Comparison of ENCODE assay signal across 30 mouse cellular contexts in genomic region chr9:78371441-78371840, GRCm38 (mm10). TPM values are rescaled to one million over a fixed set of nuclear protein-coding genes. Genes with fewer than 3 reads are reported as not detected.
A peak's percentile ranks its signal among the peaks of the same experiment; 100 is the strongest.
DNase-seq lines count a peak whose midpoint lies in the region; ATAC-seq and TF ChIP-seq lines count a peak whose summit lies in the region.
"Had no signal": no experiment of that assay in that cellular context is flagged by ENCODE, and none has a peak within 500 bp of the region (broad histone marks: within the 10 kb centered on the region; RNA-seq: fewer than 3 reads in every experiment).

No protein-coding gene starts in this region.

- no peaks in the 10 kb centered on the region for H3K27me3 ChIP-seq in E14TG2a.4 (ENCODE audit: insufficient read depth, low read length)
- no peaks in the 10 kb centered on the region for H3K27me3 ChIP-seq in midbrain, postnatal 0 days (ENCODE audit: insufficient read depth, low read length)
- H3K27me3 ChIP-seq: embryonic facial prominence, embryonic 12.5 days; Patski had no signal

- no peak overlapping the region for H3K4me2 ChIP-seq in midbrain, postnatal 0 days (ENCODE audit: low read depth, low read length, poor library complexity, severe bottlenecking)
- H3K4me2 ChIP-seq: embryonic facial prominence, embryonic 12.5 days had no signal

- DNase-seq in ES-CJ7 (ENCODE audit: low read depth, low spot score): peak; percentile 89
- peak; percentile 86 for DNase-seq in R1 (ENCODE audit: low read depth, low spot score)
- DNase-seq in midbrain, postnatal 0 days (ENCODE audit: low spot score): no peak
- no peak for DNase-seq in embryo, embryonic 9.5 days (ENCODE audit: extremely low spot score)
- DNase-seq: adrenal gland, adult 2 months; adrenal gland, postnatal 10 days; adrenal gland, postnatal 25 days; B cell, adult 2 months; cerebellum, adult 11 months; cerebellum, adult 18-20 months; cerebellum, adult 8-10 months; cerebellum, adult 9-11 months; cerebellum, postnatal 14 days; cerebellum, postnatal 36 days; embryo, embryonic 11 days had no signal

- H3K9me3 ChIP-seq in E14TG2a.4 (ENCODE audit: low read length): no peaks in the 10 kb centered on the region
- H3K9me3 ChIP-seq in midbrain, postnatal 0 days (ENCODE audit: low read length): no peaks in the 10 kb centered on the region
- H3K9me3 ChIP-seq: embryonic facial prominence, embryonic 10.5 days; embryonic facial prominence, embryonic 12.5 days; G1E had no signal

- TF ChIP-seq CTCF in E14TG2a.4 (conservative IDR thresholded peaks at IDR 0.05; ENCODE audit: low read length): no peak
- no peak for TF ChIP-seq CTCF in midbrain, postnatal 0 days (IDR thresholded peaks at IDR 0.05)

- WGBS in midbrain, postnatal 0 days: 95% methylated on average over 3 of the region's 3 CpGs

- no peak overlapping the region for H3K9ac ChIP-seq in midbrain, postnatal 0 days (replicated peaks; ENCODE audit: low read length, poor library complexity, severe bottlenecking)
- H3K9ac ChIP-seq: embryonic facial prominence, embryonic 12.5 days had no signal

- ATAC-seq in midbrain, postnatal 0 days (ENCODE audit: low FRiP score): no peak
- ATAC-seq: CD4-positive, CD25-positive, alpha-beta regulatory T cell, adult 4 months; forebrain, embryonic 14.5 days; forebrain, embryonic 16.5 days; Patski had no signal

- no peak overlapping the region for H3K27ac ChIP-seq in midbrain, postnatal 0 days (ENCODE audit: low read depth, low read length)
- H3K27ac ChIP-seq: embryonic facial prominence, embryonic 10.5 days; embryonic facial prominence, embryonic 12.5 days had no signal

- peaks cover 80% of the 10 kb centered on the region for H3K4me1 ChIP-seq in E14TG2a.4 (replicated peaks; ENCODE audit: low read depth, low read length)
- H3K4me1 ChIP-seq in midbrain, postnatal 0 days (ENCODE audit: insufficient read depth, low read length): no peaks in the 10 kb centered on the region
- H3K4me1 ChIP-seq: embryonic facial prominence, embryonic 10.5 days; embryonic facial prominence, embryonic 12.5 days had no signal

- peaks cover 3% of the 10 kb centered on the region for H3K36me3 ChIP-seq in E14TG2a.4 (ENCODE audit: insufficient read depth, low read length)
- H3K36me3 ChIP-seq in midbrain, postnatal 0 days (ENCODE audit: insufficient read depth, low read length): no peaks in the 10 kb centered on the region
- H3K36me3 ChIP-seq: embryonic facial prominence, embryonic 10.5 days; embryonic facial prominence, embryonic 12.5 days; G1E had no signal

- H3K4me3 ChIP-seq in E14TG2a.4 (replicated peaks; ENCODE audit: low read length): 0 out of 2 replicates have a peak overlapping the region, but pooled peaks have one; percentile 1
- no peak overlapping the region for H3K4me3 ChIP-seq in midbrain, postnatal 0 days (ENCODE audit: low read depth, low read length)
- H3K4me3 ChIP-seq: embryonic facial prominence, embryonic 10.5 days; embryonic facial prominence, embryonic 12.5 days had no signal

RNA-seq across cellular contexts. Expression of gene Dppa5a, which starts 3.5 kb away (rescaled TPM):
- 0.90 and 3.1 TPM in 2 replicates for total RNA-seq in midbrain, postnatal 0 days (2014; rRNA removed)
- polyA plus RNA-seq in midbrain, postnatal 0 days (2015; fragmentation: Nextera tagmentation; extraction: Ambion mirVana): 9.5 TPM in 2 replicates
- total RNA-seq: adrenal gland, adult 2 months; adrenal gland, postnatal 25 days; adrenal gland, postnatal 4 days; CH12.LX; common myeloid progenitor, adult 5-6 weeks; G1E had no signal
- polyA plus RNA-seq: adrenal gland, adult 2 months; CD4-positive, CD25-positive, alpha-beta regulatory T cell, adult 4 months; embryonic facial prominence, embryonic 10.5 days; embryonic facial prominence, embryonic 14.5 days; G1E; Patski had no signal

RNA-seq across cellular contexts. Expression of gene Ooep, which starts 7.1 kb away (rescaled TPM):
- 6.0 and 6.1 TPM in 2 replicates for total RNA-seq in midbrain, postnatal 0 days (2014; rRNA removed)
- polyA plus RNA-seq in midbrain, postnatal 0 days (2015; fragmentation: Nextera tagmentation; extraction: Ambion mirVana): 5.0 and 5.3 TPM in 2 replicates
- total RNA-seq: adrenal gland, adult 2 months; adrenal gland, postnatal 25 days; CH12.LX; common myeloid progenitor, adult 5-6 weeks; G1E had no signal
- polyA plus RNA-seq: adrenal gland, adult 2 months; CD4-positive, CD25-positive, alpha-beta regulatory T cell, adult 4 months; G1E; Patski had no signal

RNA-seq across cellular contexts. Expression of gene Gsta2, which starts 15.9 kb away (rescaled TPM):
- total RNA-seq in midbrain, postnatal 0 days (2014; rRNA removed): not detected in 2 replicates
- not detected in 2 replicates for polyA plus RNA-seq in midbrain, postnatal 0 days (2015; fragmentation: Nextera tagmentation; extraction: Ambion mirVana)
- total RNA-seq: CH12.LX; common myeloid progenitor, adult 5-6 weeks; G1E had no signal
- polyA plus RNA-seq: adrenal gland, adult 2 months; brain, embryonic 14.5 days; CD4-positive, CD25-positive, alpha-beta regulatory T cell, adult 4 months; embryonic facial prominence, embryonic 10.5 days; embryonic facial prominence, embryonic 12.5 days; forebrain, embryonic 11.5 days; forebrain, embryonic 14.5 days; forebrain, embryonic 16.5 days; frontal cortex, adult 2 months; G1E had no signal

RNA-seq across cellular contexts. Expression of gene Ddx43, which starts 24.1 kb away (rescaled TPM):
- total RNA-seq in midbrain, postnatal 0 days (2014; rRNA removed): 0.28 TPM in 1 of 2 replicates, not detected in the other
- polyA plus RNA-seq in midbrain, postnatal 0 days (2015; fragmentation: Nextera tagmentation; extraction: Ambion mirVana): 0.31 and 0.43 TPM in 2 replicates
- total RNA-seq: adrenal gland, adult 2 months; adrenal gland, postnatal 10 days; adrenal gland, postnatal 25 days; CH12.LX had no signal
- polyA plus RNA-seq: G1E had no signal

RNA-seq across cellular contexts. Expression of gene Omt2b, which starts 44.1 kb away (rescaled TPM):
- not detected in 2 replicates for total RNA-seq in midbrain, postnatal 0 days (2014; rRNA removed)
- not detected in 2 replicates for polyA plus RNA-seq in midbrain, postnatal 0 days (2015; fragmentation: Nextera tagmentation; extraction: Ambion mirVana)
- total RNA-seq: adrenal gland, adult 2 months; adrenal gland, postnatal 10 days; adrenal gland, postnatal 25 days; adrenal gland, postnatal 4 days; CH12.LX; common myeloid progenitor, adult 5-6 weeks; G1E had no signal
- polyA plus RNA-seq: adrenal gland, adult 2 months; brain, embryonic 14.5 days; CD4-positive, CD25-positive, alpha-beta regulatory T cell, adult 4 months; embryonic facial prominence, embryonic 10.5 days; embryonic facial prominence, embryonic 12.5 days; embryonic facial prominence, embryonic 14.5 days; forebrain, embryonic 11.5 days; forebrain, embryonic 14.5 days; forebrain, embryonic 16.5 days; frontal cortex, adult 2 months; Patski had no signal

Comparison
In these comparisons a context has a peak if more than half of its experiments do, and no peak if none do; other contexts are left out.
1. DNase-seq: peak in ES-CJ7 (single experiment) and R1 (single experiment); none in midbrain, postnatal 0 days (single experiment) and embryo, embryonic 9.5 days (single experiment).